Mouse (Mus musculus) embryonic facial prominence, embryonic 10.5 days (tissue): ENCODE data around the gene Spryd7. TPM values are rescaled to one million over a fixed set of nuclear protein-coding genes. Genes with fewer than 3 reads are reported as not detected.
"Not testable (repeated sequence)": the region's sequence is repeated elsewhere in the genome, so short reads cannot be mapped to it uniquely, and the experiment has no call there.

Experiments used
- DNase-seq: peaks from one replicate; pipeline ENCODE4 v3.0.0-alpha.2; 2017; ENCODE audit warnings: low spot score
- H3K27ac ChIP-seq: fragments of 300-500 bp; sonication (generic); replicated peaks from 2 replicates; pipeline ENCODE4 v1.5.1; 2016; ENCODE audit warnings: mild to moderate bottlenecking
- H3K27me3 ChIP-seq: fragments of 300-500 bp; sonication (generic); replicated peaks from 2 replicates; pipeline ENCODE4 v1.6.1; 2016; ENCODE audit warnings: low read depth, mild to moderate bottlenecking; ENCODE audit not compliant: poor library complexity, severe bottlenecking
- H3K36me3 ChIP-seq: fragments of 300-500 bp; sonication (generic); replicated peaks from 2 replicates; pipeline ENCODE4 v1.6.1; 2016; ENCODE audit warnings: mild to moderate bottlenecking, moderate library complexity
- H3K4me1 ChIP-seq: fragments of 300-500 bp; sonication (generic); 2 replicates; pipeline ENCODE4 v1.6.1; 2016
- H3K4me3 ChIP-seq: fragments of 300-500 bp; sonication (generic); 2 replicates; pipeline ENCODE4 v1.5.1; 2016; ENCODE audit warnings: mild to moderate bottlenecking, moderate library complexity
- H3K9me3 ChIP-seq: fragments of 300-500 bp; sonication (generic); 2 replicates; pipeline ENCODE4 v1.6.1; 2016; ENCODE audit warnings: mild to moderate bottlenecking
- WGBS: fragments of 180-500 bp; shearing (Covaris S2); methylation state at CpG from one replicate; pipeline ENCODE4 v1.1.7; 2016; 5-methylcytosine and 5-hydroxymethylcytosine counted together
- polyA plus RNA-seq: library from polyadenylated mRNA; unstranded; fragments of >200 nt; fragmentation: Nextera tagmentation; extraction: Ambion mirVana; gene quantifications from 2 replicates; pipeline ENCODE4 v1.2.1, GENCODE M21; 2016

Spryd7 gene
- polyA plus RNA-seq, 1 experiment from 2014 or later = 16.2 TPM

DNA sequence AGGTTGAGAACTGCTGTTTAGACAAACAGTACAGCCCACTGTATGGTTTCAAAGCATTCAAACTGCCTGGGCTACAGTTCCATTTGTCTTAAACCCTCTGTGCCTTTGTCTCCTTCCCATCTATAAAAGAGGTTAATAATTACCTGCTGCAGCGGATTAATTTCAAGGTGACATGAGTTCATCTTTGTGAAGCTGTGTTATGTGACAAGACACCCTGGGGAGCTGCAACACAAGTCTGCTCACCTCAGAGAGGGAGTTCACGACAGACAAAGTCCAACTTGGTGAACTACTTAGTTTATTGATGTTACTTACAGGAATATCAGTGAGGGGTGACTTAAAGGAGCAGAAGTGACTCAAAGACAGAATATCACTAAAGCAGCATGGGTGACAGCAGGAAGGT, 15.4 kb upstream of the Spryd7 start:
- WGBS = 78% methylated on average over 2 of the region's 2 CpGs
- Histone ChIP-seq H3K9me3 (no peaks in the 10 kb centered on the region), H3K4me1 (no peaks in the 10 kb centered on the region), H3K4me3 (no peak overlapping the region), H3K36me3 (no peaks in the 10 kb centered on the region), H3K27ac (no peak overlapping the region), H3K27me3 (no peaks in the 10 kb centered on the region)
- no peak for DNase-seq

DNA sequence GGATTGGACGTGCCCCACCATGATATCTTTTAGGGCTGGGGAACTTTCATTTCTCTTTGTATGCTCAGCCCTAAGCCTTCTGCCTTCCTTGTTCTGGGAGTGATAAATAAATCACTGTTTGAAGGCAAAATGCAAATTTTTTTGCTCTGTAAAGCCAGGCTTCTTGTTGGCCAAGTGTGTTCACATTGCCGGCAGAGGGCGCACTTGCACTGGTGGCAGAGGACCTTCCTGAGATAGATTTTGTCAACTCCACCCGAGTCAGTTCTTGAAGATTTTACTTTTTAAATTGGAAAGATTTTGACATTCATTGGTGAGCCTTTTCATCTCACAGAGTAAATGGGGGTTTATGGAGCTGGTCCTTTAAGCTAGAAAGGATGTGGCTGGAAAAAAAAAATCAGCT, 14.7 kb upstream of the Spryd7 start:
- DNase-seq = peak; percentile 85
- H3K4me1 ChIP-seq = no peaks in the 10 kb centered on the region
- H3K27ac ChIP-seq = no peak overlapping the region
- no peak overlapping the region for H3K4me3 ChIP-seq
- H3K9me3 ChIP-seq = no peaks in the 10 kb centered on the region
- WGBS = 18% methylated on average over 4 of the region's 4 CpGs
- no peaks in the 10 kb centered on the region for H3K36me3 ChIP-seq
- H3K27me3 ChIP-seq = no peaks in the 10 kb centered on the region

DNA sequence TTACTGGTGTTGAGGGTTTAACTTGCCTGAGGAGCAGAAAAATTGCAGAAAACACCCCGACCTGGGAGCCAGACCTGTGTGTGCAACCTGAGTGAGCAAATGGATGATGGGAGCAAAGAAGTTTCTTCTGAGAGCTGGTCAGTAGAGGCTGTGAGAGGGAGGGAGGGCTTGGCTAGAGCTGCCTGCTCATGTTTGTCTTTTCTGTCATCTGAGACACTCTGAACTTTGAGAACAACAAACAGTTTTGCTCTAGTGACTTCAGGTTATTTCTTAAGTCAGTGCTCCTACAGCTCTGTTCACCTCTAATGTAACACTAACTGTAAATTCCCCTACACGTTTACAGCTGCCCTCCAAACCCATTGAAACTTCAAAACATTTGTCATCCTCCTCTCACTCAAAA, 12.7 kb upstream of the Spryd7 start:
- WGBS = 63% methylated on average over 2 of the region's 2 CpGs
- Histone ChIP-seq H3K4me1 (no peaks in the 10 kb centered on the region), H3K9me3 (no peaks in the 10 kb centered on the region), H3K27ac (no peak overlapping the region), H3K4me3 (no peak overlapping the region), H3K27me3 (no peaks in the 10 kb centered on the region), H3K36me3 (no peaks in the 10 kb centered on the region)
- no peak for DNase-seq

DNA sequence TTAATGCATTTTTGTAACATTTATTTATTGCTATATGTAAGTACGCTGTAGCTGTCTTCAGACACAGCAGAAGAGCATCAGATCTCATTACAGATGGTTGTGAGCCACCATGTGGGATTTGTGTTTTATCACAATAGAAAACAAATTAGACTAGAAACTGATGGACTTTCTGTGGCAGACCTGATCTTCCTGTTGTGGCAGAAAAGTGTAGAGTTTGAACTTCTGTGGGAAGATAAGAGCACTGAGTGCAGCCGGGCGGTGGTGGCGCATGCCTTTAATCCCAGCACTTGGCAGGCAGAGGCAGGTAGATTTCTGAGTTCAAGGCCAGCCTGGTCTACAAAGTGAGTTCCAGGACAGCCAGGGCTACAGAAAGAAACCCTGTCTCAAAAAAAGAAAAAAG, 9.5 kb upstream of the Spryd7 start:
- DNase-seq, H3K9me3 ChIP-seq, H3K27ac ChIP-seq, H3K36me3 ChIP-seq, H3K27me3 ChIP-seq, H3K4me3 ChIP-seq, H3K4me1 ChIP-seq: not testable (repeated sequence)
- WGBS = 90% methylated on average over 4 of the region's 4 CpGs

DNA sequence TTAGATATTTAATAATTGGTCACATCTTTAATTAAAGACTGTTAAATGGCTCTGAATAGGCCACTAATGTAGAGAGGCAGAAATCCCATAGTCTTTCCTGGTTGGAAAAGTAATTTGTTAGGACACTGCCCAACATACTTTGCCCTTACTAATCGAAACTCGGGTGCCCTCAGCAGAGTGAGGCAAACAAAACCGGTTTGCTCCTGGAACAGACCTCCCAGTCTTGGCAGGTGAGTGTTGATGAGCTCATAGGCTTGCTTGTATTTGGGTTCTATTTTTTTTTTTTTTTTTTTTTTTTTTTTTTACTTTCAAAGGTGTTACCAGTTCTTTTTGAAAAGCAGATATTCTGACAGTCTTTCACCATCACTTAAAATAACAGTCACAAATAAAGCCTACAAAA, 3.2 kb upstream of the Spryd7 start:
- Histone ChIP-seq H3K36me3 (no peaks in the 10 kb centered on the region), H3K4me1 (peaks cover 14% of the 10 kb centered on the region), H3K9me3 (no peaks in the 10 kb centered on the region), H3K27ac (no peak overlapping the region), H3K27me3 (peaks cover 19% of the 10 kb centered on the region), H3K4me3 (no peak overlapping the region)
- WGBS = 73% methylated on average over 3 of the region's 3 CpGs
- no peak for DNase-seq

DNA sequence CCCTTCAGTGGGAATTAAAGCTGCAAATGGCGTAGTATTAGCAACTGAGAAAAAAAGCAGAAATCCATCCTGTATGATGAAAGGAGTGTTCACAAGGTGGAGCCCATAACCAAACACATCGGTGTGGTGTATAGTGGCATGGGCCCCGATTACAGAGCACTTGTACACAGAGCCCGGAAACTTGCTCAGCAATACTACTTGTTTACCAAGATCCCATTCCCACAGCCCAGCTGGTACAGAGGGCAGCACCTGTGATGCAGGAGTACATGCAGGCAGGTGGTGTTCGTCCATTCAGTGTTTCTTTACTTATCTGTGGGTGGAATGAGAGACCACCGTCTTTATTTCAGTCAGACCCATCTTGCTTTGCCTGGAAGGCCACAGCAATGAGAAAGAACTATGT, 2.2 kb upstream of the Spryd7 start:
- Histone ChIP-seq H3K36me3 (no peaks in the 10 kb centered on the region), H3K27me3 (peaks cover 19% of the 10 kb centered on the region), H3K9me3 (no peaks in the 10 kb centered on the region), H3K4me1 (peaks cover 14% of the 10 kb centered on the region), H3K27ac (no peak overlapping the region), H3K4me3 (no peak overlapping the region)
- DNase-seq = no peak
- WGBS = 91% methylated on average over 6 of the region's 6 CpGs

DNA sequence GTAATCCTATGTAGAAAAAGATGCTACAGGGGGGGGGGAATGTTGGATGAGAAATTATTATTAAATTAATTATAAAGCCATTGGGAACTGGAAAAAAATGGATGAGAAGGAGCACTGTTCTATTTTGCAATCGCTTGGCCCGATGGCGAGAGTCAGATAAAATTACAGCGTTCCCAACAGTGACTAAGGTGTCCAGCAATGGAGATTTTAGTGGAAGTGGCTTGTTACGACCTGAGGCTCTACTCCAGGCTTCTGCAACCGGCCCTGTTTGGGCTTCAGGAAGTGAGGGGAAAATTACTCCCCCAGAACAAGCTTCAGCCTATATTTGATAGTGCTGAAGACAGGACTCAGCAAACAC, 776 bp downstream of the Spryd7 start:
- Histone ChIP-seq H3K27me3 (peaks cover 19% of the 10 kb centered on the region), H3K27ac (peak overlapping the region; percentile 91), H3K4me1 (peaks cover 14% of the 10 kb centered on the region), H3K36me3 (no peaks in the 10 kb centered on the region), H3K9me3 (no peaks in the 10 kb centered on the region), H3K4me3 (peak overlapping the region; percentile 67)
- no peak for DNase-seq
- 7% methylated on average over 6 of the region's 6 CpGs for WGBS

DNA sequence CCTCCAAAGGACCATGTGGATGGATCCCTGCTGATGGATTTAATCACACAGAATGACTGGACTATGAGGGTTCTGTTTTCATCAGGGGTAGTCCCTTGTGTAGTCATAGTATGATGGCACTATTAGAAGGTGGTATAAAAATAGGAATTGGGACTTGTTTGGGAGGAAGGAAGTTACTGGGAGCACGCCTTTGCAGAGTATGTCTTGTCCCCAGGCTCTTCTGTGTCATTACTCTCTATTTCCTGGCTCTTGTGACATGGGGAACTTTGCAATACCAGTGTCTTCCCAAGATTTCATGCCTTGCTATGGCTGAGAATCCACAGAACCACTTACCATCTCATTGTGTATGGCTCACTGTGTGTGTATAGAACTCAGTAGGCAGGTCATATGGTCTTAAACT, 8.1 kb downstream of the Spryd7 start:
- WGBS = 91% methylated on average over 1 of the region's 1 CpGs

DNA sequence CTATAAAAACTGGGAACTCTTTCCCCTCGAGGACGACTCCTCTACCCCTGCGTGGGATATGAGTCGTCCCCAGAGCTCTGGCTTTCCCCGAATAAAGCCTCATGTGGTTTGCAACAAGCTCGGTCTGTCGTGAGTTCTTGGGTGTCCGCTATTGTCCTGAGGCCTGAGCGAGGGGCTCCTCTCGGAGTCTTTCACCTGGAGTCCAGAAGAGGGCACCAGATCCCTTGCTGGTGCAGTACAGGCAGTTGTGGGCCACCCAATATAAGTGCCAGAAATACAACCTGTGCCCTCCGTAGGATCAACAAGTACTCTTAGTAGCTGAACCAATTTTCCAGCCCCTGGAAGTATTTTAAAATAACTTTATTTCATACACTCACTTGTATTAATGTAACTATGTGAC, 18.9 kb downstream of the Spryd7 start:
- DNase-seq, H3K27me3 ChIP-seq, H3K4me1 ChIP-seq, H3K4me3 ChIP-seq, H3K27ac ChIP-seq, H3K9me3 ChIP-seq: not testable (repeated sequence)
- H3K36me3 ChIP-seq = peaks cover 26% of the 10 kb centered on the region
- WGBS = 91% methylated on average over 9 of the region's 11 CpGs

More for the DNA sequence above, 8.1 kb downstream of the Spryd7 start:
- no peak overlapping the region for H3K4me3 ChIP-seq
- no peak for DNase-seq
- no peak overlapping the region for H3K27ac ChIP-seq
- peaks cover 21% of the 10 kb centered on the region for H3K36me3 ChIP-seq
- no peaks in the 10 kb centered on the region for H3K4me1 ChIP-seq
- H3K27me3 ChIP-seq = no peaks in the 10 kb centered on the region
- no peaks in the 10 kb centered on the region for H3K9me3 ChIP-seq

DNA sequence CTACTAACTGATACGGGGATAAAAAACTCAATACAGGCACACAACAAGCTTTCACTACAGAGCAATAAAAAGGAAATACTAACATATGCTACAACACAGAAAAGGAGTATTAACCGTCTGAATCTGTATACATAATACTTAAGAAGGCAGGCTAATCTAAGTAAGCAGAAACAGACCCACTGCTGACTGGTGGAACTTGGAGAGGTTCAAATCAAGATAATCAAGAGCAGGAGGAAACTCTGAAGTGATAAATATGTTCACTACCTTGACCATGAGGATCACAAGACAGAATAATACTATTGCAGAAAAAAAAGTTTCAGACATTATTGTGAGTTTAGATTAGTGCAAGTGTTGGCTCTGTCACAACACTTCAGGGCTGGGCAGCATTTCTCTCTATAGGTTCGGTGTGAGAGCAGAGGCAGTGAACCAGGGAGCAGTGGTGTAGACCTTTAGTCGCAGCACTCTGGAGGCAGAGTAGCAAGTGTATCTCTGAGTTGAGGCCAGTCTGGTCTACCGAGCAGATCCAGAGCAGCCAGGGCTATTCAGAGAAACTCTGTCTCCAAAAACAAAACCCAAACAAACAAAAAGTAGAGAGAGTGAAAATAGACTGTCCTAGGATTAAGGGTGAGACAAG, 19.9 kb downstream of the Spryd7 start:
- Histone ChIP-seq H3K27ac (no peak overlapping the region), H3K27me3 (no peaks in the 10 kb centered on the region), H3K4me3 (no peak overlapping the region), H3K36me3 (peaks cover 26% of the 10 kb centered on the region), H3K4me1 (no peaks in the 10 kb centered on the region), H3K9me3 (no peaks in the 10 kb centered on the region)
- 86% methylated on average over 5 of the region's 5 CpGs for WGBS
- DNase-seq = no peak

DNA sequence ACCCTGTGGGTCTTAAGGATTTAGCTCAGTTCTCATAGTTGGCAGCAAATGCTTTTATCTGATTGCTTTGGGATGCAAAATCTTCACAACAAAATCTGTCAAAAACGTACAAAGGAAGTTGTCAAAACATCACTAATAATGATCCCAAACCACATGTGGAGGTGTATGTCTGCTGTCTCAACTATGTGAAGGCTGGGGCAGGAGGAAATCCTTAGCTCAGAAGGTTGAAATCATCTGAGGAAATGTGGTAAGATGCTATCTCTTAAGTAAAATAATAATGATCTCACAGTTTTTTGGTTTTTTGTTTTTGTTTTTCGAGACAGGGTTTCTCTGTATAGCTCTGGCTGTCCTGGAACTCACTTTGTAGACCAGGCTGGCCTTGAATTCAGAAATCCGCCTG, 20.9 kb downstream of the Spryd7 start:
- Histone ChIP-seq H3K36me3 (peaks cover 26% of the 10 kb centered on the region), H3K4me1 (no peaks in the 10 kb centered on the region), H3K9me3 (no peaks in the 10 kb centered on the region), H3K27ac (no peak overlapping the region), H3K27me3 (no peaks in the 10 kb centered on the region), H3K4me3 (no peak overlapping the region)
- DNase-seq = no peak
- WGBS = 87% methylated on average over 3 of the region's 3 CpGs

DNA sequence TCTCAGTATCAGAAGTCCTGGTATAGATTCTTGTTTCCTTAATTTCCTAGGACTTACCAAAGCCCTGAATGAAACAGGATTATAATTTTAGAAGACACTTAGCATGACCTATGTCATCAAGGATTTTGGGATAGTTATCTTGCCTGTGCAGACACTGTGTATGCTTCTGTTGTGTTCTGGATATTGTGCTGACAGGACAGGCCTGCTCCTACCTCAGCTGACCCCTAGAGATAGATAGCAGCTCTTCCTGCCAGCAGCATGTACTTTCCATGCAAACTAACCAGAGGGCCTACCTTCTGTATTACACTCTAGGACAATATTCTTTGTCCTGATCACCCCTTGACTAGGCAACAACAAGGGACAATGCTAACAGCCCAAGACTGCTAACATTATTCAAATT, 25.7 kb downstream of the Spryd7 start:
- Histone ChIP-seq H3K27me3 (no peaks in the 10 kb centered on the region), H3K4me1 (no peaks in the 10 kb centered on the region), H3K27ac (no peak overlapping the region), H3K4me3 (no peak overlapping the region), H3K36me3 (peaks cover 12% of the 10 kb centered on the region), H3K9me3 (no peaks in the 10 kb centered on the region)
- no peak for DNase-seq

DNA sequence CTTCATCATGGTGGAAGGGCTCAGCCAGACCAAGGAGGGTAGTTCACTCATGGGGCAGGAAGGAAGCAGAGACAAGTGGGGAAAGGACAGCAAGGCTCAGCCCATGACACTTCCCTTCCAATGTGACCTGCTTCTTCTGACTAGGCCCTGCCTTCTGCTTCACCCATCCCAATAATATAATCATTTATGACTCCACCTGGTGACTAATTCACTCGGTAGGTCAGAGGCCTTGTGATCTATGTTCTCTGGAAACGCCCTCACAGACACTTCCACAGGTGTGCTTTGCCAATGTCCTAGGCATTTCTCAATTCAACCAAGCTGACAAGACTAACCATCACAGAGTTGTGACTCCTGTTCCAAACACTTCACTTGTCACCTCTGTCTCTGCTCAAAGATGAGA, 26.3 kb downstream of the Spryd7 start:
- H3K4me3 ChIP-seq = no peak overlapping the region

DNA sequence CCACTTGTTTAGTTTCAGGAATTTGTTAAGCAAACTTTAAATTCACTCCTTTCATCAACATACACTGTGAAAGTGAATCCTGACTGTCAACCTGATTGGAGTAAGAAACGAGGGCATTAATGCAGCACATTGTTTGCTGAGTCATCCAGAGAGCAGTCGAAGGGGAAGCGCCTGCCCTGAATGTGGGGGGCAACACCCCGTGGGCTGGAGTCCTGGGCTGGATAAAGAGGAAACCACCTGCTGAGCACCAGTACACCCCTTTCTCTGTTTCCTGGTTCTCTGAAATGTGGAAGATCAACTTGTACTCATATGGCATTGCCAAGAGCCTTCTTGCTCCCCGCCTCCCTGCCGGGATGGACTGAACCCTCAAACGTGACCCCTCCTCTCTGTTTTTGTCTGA, 27.2 kb downstream of the Spryd7 start:
- H3K9me3 ChIP-seq = no peaks in the 10 kb centered on the region
- DNase-seq = no peak
- no peak overlapping the region for H3K4me3 ChIP-seq
- no peaks in the 10 kb centered on the region; the same call in 1 of the 2 replicates for H3K36me3 ChIP-seq
- WGBS = 86% methylated on average over 7 of the region's 7 CpGs
- no peak overlapping the region for H3K27ac ChIP-seq
- no peaks in the 10 kb centered on the region for H3K4me1 ChIP-seq
- no peaks in the 10 kb centered on the region for H3K27me3 ChIP-seq

More for the DNA sequence above, 26.3 kb downstream of the Spryd7 start:
- no peaks in the 10 kb centered on the region for H3K27me3 ChIP-seq
- 93% methylated on average over 2 of the region's 2 CpGs for WGBS
- H3K36me3 ChIP-seq = peaks cover 6% of the 10 kb centered on the region
- no peak for DNase-seq
- no peaks in the 10 kb centered on the region for H3K9me3 ChIP-seq
- no peak overlapping the region for H3K27ac ChIP-seq
- no peaks in the 10 kb centered on the region for H3K4me1 ChIP-seq
